Comparison of ENCODE assay signal across 8 mouse cellular contexts in genomic region chr11:102207825-102208777, GRCm38 (mm10). TPM values are rescaled to one million over a fixed set of nuclear protein-coding genes. Genes with fewer than 3 reads are reported as not detected.
DNase-seq lines count a peak whose midpoint lies in the region; ATAC-seq and TF ChIP-seq lines count a peak whose summit lies in the region.

No protein-coding gene starts in this region.

- TF ChIP-seq CTCF in heart, adult 2 months (IDR thresholded peaks at IDR 0.05), result no peak
- no peak for TF ChIP-seq CTCF in cortical plate, adult 2 months (IDR thresholded peaks at IDR 0.05; ENCODE audit: extremely low read depth, insufficient read depth, low read length)

- no peak for TF ChIP-seq EP300 in heart, adult 2 months (IDR thresholded peaks at IDR 0.05; ENCODE audit: insufficient read depth, low read depth, low read length)

- intact Hi-C loops in heart, adult 2 months (cut with DNase I), result loop anchor here (2.0 kb wide), 1 partner anchor 17 kb away; no protein-coding TSS in a partner anchor
- intact Hi-C loops in heart, postnatal 25 days (cut with DNase I), result loop anchor here (2.0 kb wide), 1 partner anchor 15 kb away; no protein-coding TSS in a partner anchor

- no peak overlapping the region for H3K4me2 ChIP-seq in liver, embryonic 16.5 days (ENCODE audit: low read depth, low read length)

- H3K9ac ChIP-seq in heart, adult 2 months (ENCODE audit: low read depth, low read length), result no peak overlapping the region
- H3K9ac ChIP-seq in liver, embryonic 16.5 days (ENCODE audit: low read depth, low read length), result no peak overlapping the region

- peaks cover 25% of the 10 kb centered on the region for H3K4me1 ChIP-seq in heart, adult 2 months (ENCODE audit: control insufficient read depth, insufficient read depth, low read length)
- H3K4me1 ChIP-seq in cortical plate, adult 2 months (ENCODE audit: control insufficient read depth, insufficient read depth, low read length), result peaks cover 14% of the 10 kb centered on the region
- peaks cover 17% of the 10 kb centered on the region for H3K4me1 ChIP-seq in liver, embryonic 16.5 days (ENCODE audit: control insufficient read depth, low read depth, low read length)

- H3K79me2 ChIP-seq in heart, adult 2 months (replicated peaks; ENCODE audit: control insufficient read depth, insufficient read depth, low read length), result peaks cover 8% of the 10 kb centered on the region

- H3K4me3 ChIP-seq in heart, adult 2 months, result no peak overlapping the region
- H3K4me3 ChIP-seq in cortical plate, adult 2 months (ENCODE audit: insufficient read depth, low read length), result no peak overlapping the region
- H3K4me3 ChIP-seq in liver, embryonic 16.5 days (ENCODE audit: low read depth, low read length), result no peak overlapping the region

- TF ChIP-seq POLR2A in heart, adult 2 months (IDR thresholded peaks at IDR 0.05; ENCODE audit: insufficient read depth, low read depth, low read length), result no peak
- no peak for TF ChIP-seq POLR2A in cortical plate, adult 2 months (IDR thresholded peaks at IDR 0.05; ENCODE audit: extremely low read depth, insufficient read depth, low read length)

- H3K36me3 ChIP-seq in heart, adult 2 months (ENCODE audit: control insufficient read depth, insufficient read depth, low read length), result no peaks in the 10 kb centered on the region
- H3K36me3 ChIP-seq in liver, embryonic 16.5 days (ENCODE audit: control insufficient read depth, insufficient read depth), result no peaks in the 10 kb centered on the region; the same call in 1 of the 2 replicates

- DNase-seq in heart, adult 2 months, result peak in 1 of 2 experiments; percentile 51
- DNase-seq in heart, postnatal 25 days (ENCODE audit: low spot score), result no peak
- DNase-seq in heart, postnatal 4 days, result peak; percentile 67
- peak; percentile 54 for DNase-seq in right cerebral cortex, postnatal 4 days
- no peak for DNase-seq in urinary bladder, postnatal 25 days (ENCODE audit: low spot score)
- DNase-seq in adrenal gland, adult 18-20 months (ENCODE audit: low spot score in 2 of 2), result no peak

- H3K9me3 ChIP-seq in liver, embryonic 16.5 days (replicated peaks; ENCODE audit: control insufficient read depth, low read length), result no peaks in the 10 kb centered on the region

- H3K27ac ChIP-seq in heart, adult 2 months, result peak overlapping the region; percentile 47; the same call in 1 of the 2 replicates
- H3K27ac ChIP-seq in cortical plate, adult 2 months (ENCODE audit: insufficient read depth, low read length), result peak overlapping the region; percentile 4; the same call in 1 of the 2 replicates
- no peak overlapping the region for H3K27ac ChIP-seq in liver, embryonic 16.5 days (ENCODE audit: low read length)

- WGBS in heart, adult 2 months, result 29% methylated on average over 11 of the region's 11 CpGs
- WGBS in liver, embryonic 16.5 days (ENCODE audit: insufficient replicate concordance), result 33% methylated on average over 11 of the region's 11 CpGs

- no peaks in the 10 kb centered on the region for H3K27me3 ChIP-seq in heart, adult 2 months (ENCODE audit: control insufficient read depth, insufficient read depth, low read length)
- H3K27me3 ChIP-seq in liver, embryonic 16.5 days (ENCODE audit: control insufficient read depth, insufficient read depth, low read depth, low read length), result no peaks in the 10 kb centered on the region

- ATAC-seq in liver, embryonic 16.5 days (ENCODE audit: low read depth), result 0 out of 2 replicates have a peak, but pooled peaks have one; percentile 20

RNA-seq across cellular contexts. Expression of gene G6pc3, which starts 18.7 kb away (rescaled TPM):
- total RNA-seq in heart, adult 2 months (2021), result 10 to 100 TPM; 44.8 to 50.6 TPM
- polyA plus RNA-seq in heart, adult 2 months (2012; rRNA removed), result 89.9 and 95.3 TPM in 2 replicates
- 10 to 100 TPM; 40.3 to 41.8 TPM for total RNA-seq in heart, postnatal 25 days (2021)
- polyA plus RNA-seq in cortical plate, adult 2 months (2012; rRNA removed), result 97.1 TPM in 2 replicates
- 10 to 100 TPM; 29.9 to 32.6 TPM for total RNA-seq in heart, postnatal 4 days (2021)
- 7.7 and 8.2 TPM in 2 replicates for polyA plus RNA-seq in liver, embryonic 16.5 days (2015; fragmentation: Nextera tagmentation; extraction: Ambion mirVana)
- 100 to 1,000 TPM; 121 to 128 TPM for total RNA-seq in adrenal gland, adult 18-20 months (2021)

RNA-seq across cellular contexts. Expression of gene Hdac5, which starts 21.9 kb away (rescaled TPM):
- 100 to 1,000 TPM; 113 to 137 TPM for total RNA-seq in heart, adult 2 months (2021)
- 92.6 and 98.5 TPM in 2 replicates for polyA plus RNA-seq in heart, adult 2 months (2012; rRNA removed)
- 100 to 1,000 TPM; 129 to 136 TPM for total RNA-seq in heart, postnatal 25 days (2021)
- 191 and 237 TPM in 2 replicates for polyA plus RNA-seq in cortical plate, adult 2 months (2012; rRNA removed)
- total RNA-seq in heart, postnatal 4 days (2021), result 10 to 100 TPM; 90.7 to 91.4 TPM
- polyA plus RNA-seq in liver, embryonic 16.5 days (2015; fragmentation: Nextera tagmentation; extraction: Ambion mirVana), result 16.9 and 20.4 TPM in 2 replicates
- 100 to 1,000 TPM in 1 of 2 experiments, 10 to 100 TPM in 1; 79.1 to 115 TPM for total RNA-seq in adrenal gland, adult 18-20 months (2021)

RNA-seq across cellular contexts. Expression of gene Lsm12, which starts 23.0 kb away (rescaled TPM):
- total RNA-seq in heart, adult 2 months (2021), result 10 to 100 TPM; 49.4 to 50.2 TPM
- polyA plus RNA-seq in heart, adult 2 months (2012; rRNA removed), result 32.5 and 42.4 TPM in 2 replicates
- 10 to 100 TPM; 46.6 to 51.5 TPM for total RNA-seq in heart, postnatal 25 days (2021)
- polyA plus RNA-seq in cortical plate, adult 2 months (2012; rRNA removed), result 33.2 and 34.4 TPM in 2 replicates
- 10 to 100 TPM; 71.3 to 75.3 TPM for total RNA-seq in heart, postnatal 4 days (2021)
- 51.2 and 52.5 TPM in 2 replicates for polyA plus RNA-seq in liver, embryonic 16.5 days (2015; fragmentation: Nextera tagmentation; extraction: Ambion mirVana)
- 100 to 1,000 TPM in 1 of 2 experiments, 10 to 100 TPM in 1; 83.9 to 102 TPM for total RNA-seq in adrenal gland, adult 18-20 months (2021)

RNA-seq across cellular contexts. Expression of gene BC030867, which starts 40.6 kb away (rescaled TPM):
- under 1 TPM; 0.26 to 0.32 TPM for total RNA-seq in heart, adult 2 months (2021)
- 0.45 and 0.56 TPM in 2 replicates for polyA plus RNA-seq in heart, adult 2 months (2012; rRNA removed)
- total RNA-seq in heart, postnatal 25 days (2021), result under 1 TPM; 0.10 to 0.39 TPM
- 1.3 and 1.4 TPM in 2 replicates for polyA plus RNA-seq in cortical plate, adult 2 months (2012; rRNA removed)
- total RNA-seq in heart, postnatal 4 days (2021), result 1 to 10 TPM; 5.3 TPM
- 13.2 and 13.8 TPM in 2 replicates for polyA plus RNA-seq in liver, embryonic 16.5 days (2015; fragmentation: Nextera tagmentation; extraction: Ambion mirVana)
- total RNA-seq in adrenal gland, adult 18-20 months (2021), result under 1 TPM in 1 of 2 experiments, not detected in 1; 0.46 TPM

RNA-seq across cellular contexts. Expression of gene Tmem101, which starts 51.9 kb away (rescaled TPM):
- total RNA-seq in heart, adult 2 months (2021), result 10 to 100 TPM; 12.2 to 13.6 TPM
- 19.5 and 20.7 TPM in 2 replicates for polyA plus RNA-seq in heart, adult 2 months (2012; rRNA removed)
- 10 to 100 TPM; 14.3 to 17.5 TPM for total RNA-seq in heart, postnatal 25 days (2021)
- 28.4 and 31.4 TPM in 2 replicates for polyA plus RNA-seq in cortical plate, adult 2 months (2012; rRNA removed)
- 10 to 100 TPM; 15.0 to 15.4 TPM for total RNA-seq in heart, postnatal 4 days (2021)
- polyA plus RNA-seq in liver, embryonic 16.5 days (2015; fragmentation: Nextera tagmentation; extraction: Ambion mirVana), result 9.0 and 9.9 TPM in 2 replicates
- 10 to 100 TPM; 12.0 to 13.6 TPM for total RNA-seq in adrenal gland, adult 18-20 months (2021)

Comparison
In these comparisons a context has a peak if more than half of its experiments do, and no peak if none do; other contexts are left out.
1. DNase-seq: peak in heart, postnatal 4 days (single experiment) and right cerebral cortex, postnatal 4 days (single experiment); none in heart, postnatal 25 days (single experiment), urinary bladder, postnatal 25 days (single experiment) and adrenal gland, adult 18-20 months (0 of 2).